Mouse (Mus musculus) MEL (cell line): ENCODE measurements at regions not wholly inside any gene's neighbourhood (a gene's known extent, or its start where the extent isn't known, plus 50 kb on each side); places are given as distances from the start of the nearest gene placed in this dataset.

ENCODE experiments used
- DNase-seq: peaks from one replicate; pipeline ENCODE4 v3.0.0; 2011; ENCODE audit warnings: low read depth, low spot score
- H3K27ac ChIP-seq: 2 replicates; pipeline ENCODE4 v1.5.1; 2012; ENCODE audit warnings: low read depth, mild to moderate bottlenecking, control low read depth, low read length, moderate library complexity; ENCODE audit not compliant: control insufficient read depth
- H3K27me3 ChIP-seq, 2 experiments: fragments of 150-350 bp in 1 of 2; sonication (generic) in 1 of 2; 2 replicates each; pipeline ENCODE4 v1.6.1; 2012; ENCODE audit warnings: low read length in 2 of 2, mild to moderate bottlenecking in 2 of 2, improper control_type of control experiment in 1 of 2, moderate library complexity in 1 of 2; ENCODE audit not compliant: insufficient read depth in 2 of 2, control insufficient read depth in 1 of 2
- H3K36me3 ChIP-seq, 2 experiments: 2 replicates each; pipeline ENCODE4 v1.6.1; 2012 to 2014; ENCODE audit warnings: low read length in 2 of 2, improper control_type of control experiment in 1 of 2, inconsistent platforms in 1 of 2, mild to moderate bottlenecking in 1 of 2; ENCODE audit not compliant: insufficient read depth in 2 of 2, control insufficient read depth in 1 of 2
- H3K4me1 ChIP-seq, 2 experiments: fragments of 150-350 bp in 1 of 2; sonication (generic) in 1 of 2; 2 replicates each; pipeline ENCODE4 v1.6.1; 2012; ENCODE audit warnings: low read length in 2 of 2, improper control_type of control experiment in 1 of 2, mild to moderate bottlenecking in 1 of 2; ENCODE audit not compliant: insufficient read depth in 2 of 2, control insufficient read depth in 1 of 2
- H3K4me3 ChIP-seq, 2 experiments: fragments of 150-350 bp in 1 of 2; sonication (generic) in 1 of 2; 2 replicates each; pipeline ENCODE4 v1.5.1; 2012; ENCODE audit warnings: low read depth in 2 of 2, low read length in 2 of 2, mild to moderate bottlenecking in 2 of 2, moderate library complexity in 2 of 2, control low read depth in 1 of 2, improper control_type of control experiment in 1 of 2; ENCODE audit not compliant: control insufficient read depth in 1 of 2, insufficient read depth in 1 of 2
- H3K79me2 ChIP-seq: 2 replicates; pipeline ENCODE4 v1.6.1; 2012; ENCODE audit warnings: mild to moderate bottlenecking, low read length, moderate library complexity; ENCODE audit not compliant: control insufficient read depth, poor library complexity, insufficient read depth
- H3K9ac ChIP-seq: 2 replicates; pipeline ENCODE4 v1.6.1; 2012; ENCODE audit warnings: low read depth, mild to moderate bottlenecking, control low read depth, low read length, moderate library complexity; ENCODE audit not compliant: control insufficient read depth, poor library complexity, severe bottlenecking
- H3K9me3 ChIP-seq: fragments of 150-350 bp; sonication (generic); replicated peaks from 2 replicates; pipeline ENCODE4 v1.6.1; 2012; ENCODE audit warnings: mild to moderate bottlenecking, low read length, improper control_type of control experiment, moderate library complexity; ENCODE audit not compliant: insufficient read depth
- BHLHE40 ChIP-seq: IDR thresholded peaks from 2 replicates; pipeline ENCODE4 v1.6.1; 2012; ENCODE audit warnings: low read depth, mild to moderate bottlenecking, inconsistent platforms, low read length, improper control_type of control experiment, borderline replicate concordance
- CHD2 ChIP-seq: IDR thresholded peaks from 2 replicates; pipeline ENCODE4 v1.6.1; 2011; ENCODE audit warnings: low read length, improper control_type of control experiment
- EP300 ChIP-seq, 2 experiments: IDR thresholded peaks; 2 replicates each; pipeline ENCODE4 v1.6.1; 2011; ENCODE audit warnings: improper control_type of control experiment in 2 of 2, low read length in 2 of 2, low read depth in 1 of 2, mild to moderate bottlenecking in 1 of 2
- ETS1 ChIP-seq: IDR thresholded peaks from 2 replicates; pipeline ENCODE4 v1.6.1; 2012; ENCODE audit warnings: low read depth, mild to moderate bottlenecking, inconsistent platforms, low read length, improper control_type of control experiment, moderate library complexity
- GABPA ChIP-seq: IDR thresholded peaks from 2 replicates; pipeline ENCODE4 v1.6.1; 2012; ENCODE audit warnings: low read depth, mild to moderate bottlenecking, inconsistent platforms, low read length, improper control_type of control experiment, moderate library complexity
- GATA1 ChIP-seq: IDR thresholded peaks from 2 replicates; pipeline ENCODE4 v1.6.1; 2011; ENCODE audit warnings: low read depth, low read length, improper control_type of control experiment
- JUND ChIP-seq: IDR thresholded peaks from 2 replicates; pipeline ENCODE4 v1.6.1; 2011; ENCODE audit warnings: low read depth, mild to moderate bottlenecking, improper control_type of control experiment, low read length
- MAFK ChIP-seq: IDR thresholded peaks from 2 replicates; pipeline ENCODE4 v1.6.1; 2011; ENCODE audit warnings: low read depth, mild to moderate bottlenecking, low read length, improper control_type of control experiment, borderline replicate concordance
- MAX ChIP-seq: IDR thresholded peaks from 2 replicates; pipeline ENCODE4 v1.6.1; 2011; ENCODE audit warnings: low read length, improper control_type of control experiment
- MXI1 ChIP-seq: IDR thresholded peaks from 2 replicates; pipeline ENCODE4 v1.6.1; 2011; ENCODE audit warnings: mild to moderate bottlenecking, low read depth, low read length, improper control_type of control experiment
- MYB ChIP-seq: IDR thresholded peaks from 2 replicates; pipeline ENCODE4 v1.6.1; 2011; ENCODE audit warnings: mild to moderate bottlenecking, low read depth, low read length, improper control_type of control experiment
- NELFE ChIP-seq: IDR thresholded peaks from 2 replicates; pipeline ENCODE4 v1.6.1; 2011; ENCODE audit warnings: low read depth, low read length, improper control_type of control experiment
- NRF1 ChIP-seq: IDR thresholded peaks from 2 replicates; pipeline ENCODE4 v1.6.1; 2014; ENCODE audit warnings: low read depth, mild to moderate bottlenecking, inconsistent platforms, low read length, improper control_type of control experiment, moderate library complexity; ENCODE audit not compliant: poor library complexity, insufficient read depth, severe bottlenecking
- POLR2AphosphoS2 ChIP-seq: IDR thresholded peaks from 2 replicates; pipeline ENCODE4 v1.6.1; 2011; ENCODE audit warnings: low read length, improper control_type of control experiment
- POLR2AphosphoS5 ChIP-seq: IDR thresholded peaks from 2 replicates; pipeline ENCODE4 v1.6.1; 2012; ENCODE audit warnings: low read depth, borderline replicate concordance, mild to moderate bottlenecking, inconsistent platforms, low read length, moderate library complexity, mixed read lengths
- RCOR1 ChIP-seq: IDR thresholded peaks from 2 replicates; pipeline ENCODE4 v1.6.1; 2012; ENCODE audit warnings: low read depth, mild to moderate bottlenecking, inconsistent platforms, low read length, improper control_type of control experiment
- SIN3A ChIP-seq: IDR thresholded peaks from 2 replicates; pipeline ENCODE4 v1.6.1; 2012; ENCODE audit warnings: low read length, improper control_type of control experiment, inconsistent platforms
- SMC3 ChIP-seq: IDR thresholded peaks from 2 replicates; pipeline ENCODE4 v1.6.1; 2011; ENCODE audit warnings: low read depth, low read length, improper control_type of control experiment
- TAL1 ChIP-seq: IDR thresholded peaks from 2 replicates; pipeline ENCODE4 v1.6.1; 2012; ENCODE audit warnings: mild to moderate bottlenecking, inconsistent platforms, low read length, moderate library complexity, mixed read lengths
- TBP ChIP-seq: IDR thresholded peaks from 2 replicates; pipeline ENCODE4 v1.8.0; 2011; ENCODE audit warnings: low read depth, low read length, improper control_type of control experiment
- UBTF ChIP-seq: IDR thresholded peaks from 2 replicates; pipeline ENCODE4 v1.6.1; 2012; ENCODE audit warnings: low read depth, mild to moderate bottlenecking, inconsistent platforms, low read length, improper control_type of control experiment, moderate library complexity, borderline replicate concordance; ENCODE audit not compliant: insufficient read depth
- USF1 ChIP-seq: IDR thresholded peaks from 2 replicates; pipeline ENCODE4 v1.6.1; 2014; ENCODE audit warnings: low read depth, mild to moderate bottlenecking, inconsistent platforms, low read length, improper control_type of control experiment, moderate library complexity
- ZC3H11A ChIP-seq: IDR thresholded peaks from 2 replicates; pipeline ENCODE4 v1.6.1; 2012; ENCODE audit warnings: low read depth, mild to moderate bottlenecking, inconsistent platforms, low read length, improper control_type of control experiment
- ZNF384 ChIP-seq: IDR thresholded peaks from 2 replicates; pipeline ENCODE4 v1.6.1; 2012; ENCODE audit warnings: low read depth, mild to moderate bottlenecking, inconsistent platforms, low read length, improper control_type of control experiment

- Histone ChIP-seq H3K27ac (no peak overlapping the region), H3K9me3 (no peaks in the 10 kb centered on the region)
- TF ChIP-seq JUND (no peak), ZNF384 (no peak), ZC3H11A (no peak), MYB (no peak), MAX (no peak)
Measured at GRCm38 (mm10) chr9:41374591-41375481, 213.3 kb upstream of the Ubash3b start.

GRCm38 (mm10) chr9:41366405-41366804, 204.9 kb upstream of the Ubash3b start:
- Histone ChIP-seq H3K27ac (no peak overlapping the region), H3K4me3 (no peak overlapping the region), H3K79me2 (no peaks in the 10 kb centered on the region), H3K9me3 (no peaks in the 10 kb centered on the region), H3K4me1 (no peaks in the 10 kb centered on the region), H3K36me3 (no peaks in the 10 kb centered on the region), H3K9ac (no peak overlapping the region), H3K27me3 (no peaks in the 10 kb centered on the region)
- TF ChIP-seq MAX (no peak), MYB (no peak), USF1 (no peak), MXI1 (no peak), SMC3 (no peak), BHLHE40 (no peak), MAFK (no peak), POLR2AphosphoS2 (no peak), TAL1 (no peak), NELFE (no peak)
- DNase-seq = no peak

More at GRCm38 (mm10) chr9:41374591-41375481, 213.3 kb upstream of the Ubash3b start:
- Histone ChIP-seq H3K79me2 (no peaks in the 10 kb centered on the region), H3K36me3 (no peaks in the 10 kb centered on the region), H3K4me1 (no peaks in the 10 kb centered on the region), H3K4me3 (no peak overlapping the region), H3K27me3 (peaks cover 0 to 2% of the 10 kb centered on the region in 2 experiments; a peak in 1 of 4 replicates), H3K9ac (no peak overlapping the region)
- DNase-seq = no peak

GRCm38 (mm10) chr9:41365251-41365650, 203.8 kb upstream of the Ubash3b start:
- no peaks in the 10 kb centered on the region for H3K79me2 ChIP-seq
- no peak overlapping the region for H3K9ac ChIP-seq
- no peak overlapping the region for H3K27ac ChIP-seq
- DNase-seq = no peak
- no peak overlapping the region for H3K4me3 ChIP-seq
- TF ChIP-seq TBP = no peak
- TF ChIP-seq SIN3A = no peak
- no peak for TF ChIP-seq CHD2
- TF ChIP-seq GATA1 = no peak
- TF ChIP-seq SMC3 = no peak
- no peak for TF ChIP-seq EP300 (IDR thresholded peaks at IDR 0.05; ENCODE audit: low read depth in 1 of 2, low read length in 2 of 2)
- TF ChIP-seq ETS1 = no peak
- TF ChIP-seq POLR2AphosphoS5 = no peak
- no peak for TF ChIP-seq MAFK
- no peak for TF ChIP-seq NELFE
- no peak for TF ChIP-seq GABPA
- no peak for TF ChIP-seq UBTF
- no peak for TF ChIP-seq MYB
- TF ChIP-seq RCOR1 = no peak
- no peak for TF ChIP-seq NRF1
- TF ChIP-seq, all 39 proteins: peak for 0
- no peaks in the 10 kb centered on the region for H3K27me3 ChIP-seq
- H3K4me1 ChIP-seq = no peaks in the 10 kb centered on the region
- no peaks in the 10 kb centered on the region for H3K36me3 ChIP-seq
- no peaks in the 10 kb centered on the region for H3K9me3 ChIP-seq
